In the genomic region with DNA sequence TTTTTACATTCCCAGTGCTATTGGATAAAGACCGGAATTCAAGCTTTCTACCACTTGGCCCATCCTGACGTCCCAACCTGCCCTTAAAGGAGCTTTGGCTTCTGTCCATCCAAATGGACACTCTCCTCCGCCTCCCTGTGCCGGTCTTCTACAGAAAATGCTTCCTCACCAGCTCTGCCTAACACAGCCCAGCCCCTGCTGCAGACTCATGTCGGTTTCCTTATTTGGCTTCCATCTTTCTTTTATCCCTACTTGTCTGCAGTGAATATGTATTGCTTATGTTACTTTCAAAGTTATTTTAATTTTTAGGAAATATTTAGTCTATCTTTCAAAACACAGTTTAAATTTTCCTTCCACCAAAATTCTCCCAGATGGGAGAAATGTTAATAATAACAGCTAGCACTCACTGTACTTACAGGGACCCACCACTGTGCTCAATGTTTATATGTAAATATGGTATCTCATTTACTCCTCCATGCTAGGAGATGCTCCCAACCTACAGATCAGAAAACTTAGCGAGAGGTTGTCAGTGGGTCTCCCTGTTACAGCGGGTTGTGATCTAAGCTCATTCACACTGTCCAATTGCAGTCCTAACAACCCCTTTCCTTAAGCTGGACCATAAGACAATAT, we compare ENCODE assay signal across 19 mouse cellular contexts.
DNase-seq lines count a peak whose midpoint lies in the region; ATAC-seq lines count a peak whose summit lies in the region.
"Had no signal": no experiment of that assay in that cellular context is flagged by ENCODE, and none has a peak within 500 bp of the region (broad histone marks: within the 10 kb centered on the region; RNA-seq: fewer than 3 reads in every experiment).

No protein-coding gene starts in this region.

- H3K9ac ChIP-seq in heart, embryonic 11.5 days (ENCODE audit: low read depth, low read length): no peak overlapping the region
- H3K9ac ChIP-seq in lung, embryonic 16.5 days (ENCODE audit: low read length): no peak overlapping the region
- no peak overlapping the region for H3K9ac ChIP-seq in stomach, embryonic 15.5 days
- H3K9ac ChIP-seq: embryonic facial prominence, embryonic 12.5 days; forebrain, embryonic 15.5 days; heart, embryonic 13.5 days; hindbrain, embryonic 15.5 days had no signal

- H3K4me2 ChIP-seq in heart, embryonic 11.5 days: no peak overlapping the region
- no peak overlapping the region for H3K4me2 ChIP-seq in lung, embryonic 16.5 days (ENCODE audit: low read depth, low read length)
- no peak overlapping the region for H3K4me2 ChIP-seq in stomach, embryonic 15.5 days
- H3K4me2 ChIP-seq: embryonic facial prominence, embryonic 12.5 days; forebrain, embryonic 15.5 days; heart, embryonic 13.5 days; hindbrain, embryonic 15.5 days had no signal

- no peak overlapping the region for H3K27ac ChIP-seq in heart, embryonic 11.5 days (ENCODE audit: low read depth, low read length)
- H3K27ac ChIP-seq in lung, embryonic 16.5 days (ENCODE audit: low read length): peak overlapping the region; percentile 12; the same call in 1 of the 2 replicates
- peak overlapping the region; percentile 80 for H3K27ac ChIP-seq in stomach, embryonic 15.5 days
- H3K27ac ChIP-seq: embryonic facial prominence, embryonic 12.5 days; forebrain, embryonic 15.5 days; heart, embryonic 13.5 days; hindbrain, embryonic 15.5 days had no signal

- no peaks in the 10 kb centered on the region for H3K4me1 ChIP-seq in heart, embryonic 11.5 days (ENCODE audit: control insufficient read depth, insufficient read depth, low read length)
- no peaks in the 10 kb centered on the region for H3K4me1 ChIP-seq in lung, embryonic 16.5 days (replicated peaks; ENCODE audit: control insufficient read depth, insufficient read depth, low read length)
- H3K4me1 ChIP-seq in stomach, embryonic 15.5 days: 0 out of 2 replicates have a peak, but pooled peaks cover 4% of the 10 kb centered on the region

- no peaks in the 10 kb centered on the region for H3K27me3 ChIP-seq in heart, embryonic 11.5 days (ENCODE audit: control insufficient read depth, insufficient read depth, low read length)
- H3K27me3 ChIP-seq in lung, embryonic 16.5 days (ENCODE audit: control insufficient read depth, insufficient read depth, low read depth, low read length): no peaks in the 10 kb centered on the region; the same call in 1 of the 2 replicates
- no peaks in the 10 kb centered on the region for H3K27me3 ChIP-seq in stomach, embryonic 15.5 days (replicated peaks)
- H3K27me3 ChIP-seq: embryonic facial prominence, embryonic 12.5 days; forebrain, embryonic 15.5 days; heart, embryonic 13.5 days; hindbrain, embryonic 15.5 days had no signal

- no peak for ATAC-seq in heart, embryonic 11.5 days (replicated peaks; ENCODE audit: insufficient number of reproducible peaks, low FRiP score, low TSS enrichment)
- peak; percentile 62; the same call in 1 of the 2 replicates for ATAC-seq in lung, embryonic 16.5 days (ENCODE audit: low read depth)
- ATAC-seq in stomach, embryonic 15.5 days (ENCODE audit: insufficient read depth, low FRiP score, low read depth): no peak; the same call in 1 of the 2 replicates
- ATAC-seq: forebrain, embryonic 15.5 days had no signal

- 77% methylated on average over 7 of the region's 7 CpGs for WGBS in heart, embryonic 11.5 days (ENCODE audit: insufficient replicate concordance)
- WGBS in lung, embryonic 16.5 days: 62% methylated on average over 7 of the region's 7 CpGs
- 56% methylated on average over 7 of the region's 7 CpGs for WGBS in stomach, embryonic 15.5 days

- no peaks in the 10 kb centered on the region for H3K9me3 ChIP-seq in heart, embryonic 11.5 days (replicated peaks; ENCODE audit: control insufficient read depth, low read length)
- H3K9me3 ChIP-seq in lung, embryonic 16.5 days (ENCODE audit: control insufficient read depth, low read length): no peaks in the 10 kb centered on the region
- H3K9me3 ChIP-seq in stomach, embryonic 15.5 days: no peaks in the 10 kb centered on the region
- H3K9me3 ChIP-seq: embryonic facial prominence, embryonic 12.5 days; forebrain, embryonic 15.5 days; heart, embryonic 13.5 days; hindbrain, embryonic 15.5 days had no signal

- peak; percentile 48 for DNase-seq in heart, adult 11 months
- DNase-seq in lung, postnatal 14 days: no peak
- no peak for DNase-seq in cerebellum, adult 8-10 months
- no peak for DNase-seq in embryo, embryonic 11 days
- DNase-seq: adrenal gland, adult 8-10 months; adrenal gland, postnatal 36 days; B cell, adult 2 months; cerebellum, adult 2 months; cerebellum, postnatal 14 days; gastrocnemius, postnatal 10 days; heart, postnatal 36 days had no signal

- no peaks in the 10 kb centered on the region for H3K36me3 ChIP-seq in heart, embryonic 11.5 days (ENCODE audit: control insufficient read depth, insufficient read depth, low read length)
- H3K36me3 ChIP-seq in lung, embryonic 16.5 days (ENCODE audit: control insufficient read depth, insufficient read depth, low read length): no peaks in the 10 kb centered on the region
- no peaks in the 10 kb centered on the region for H3K36me3 ChIP-seq in stomach, embryonic 15.5 days
- H3K36me3 ChIP-seq: embryonic facial prominence, embryonic 12.5 days; forebrain, embryonic 15.5 days; G1E; heart, embryonic 13.5 days; hindbrain, embryonic 15.5 days had no signal

- no peak overlapping the region for H3K4me3 ChIP-seq in heart, embryonic 11.5 days (ENCODE audit: low read depth, low read length)
- no peak overlapping the region for H3K4me3 ChIP-seq in lung, embryonic 16.5 days (ENCODE audit: low read length)
- H3K4me3 ChIP-seq in stomach, embryonic 15.5 days (replicated peaks): no peak overlapping the region
- H3K4me3 ChIP-seq: embryonic facial prominence, embryonic 12.5 days; forebrain, embryonic 15.5 days; heart, embryonic 13.5 days; hindbrain, embryonic 15.5 days had no signal
